Mouse (Mus musculus) kidney, adult 18-20 months (tissue): ENCODE results near the gene Gm45717.

Source experiments
- DNase-seq: peaks from one replicate; pipeline ENCODE4 v3.0.0; 2021

The Gm45717 gene

GRCm38 (mm10) chr7:140902036-140902875 lies 53.5 kb downstream of the Gm45717 start:
- DNase-seq = peak; percentile 37

DNA sequence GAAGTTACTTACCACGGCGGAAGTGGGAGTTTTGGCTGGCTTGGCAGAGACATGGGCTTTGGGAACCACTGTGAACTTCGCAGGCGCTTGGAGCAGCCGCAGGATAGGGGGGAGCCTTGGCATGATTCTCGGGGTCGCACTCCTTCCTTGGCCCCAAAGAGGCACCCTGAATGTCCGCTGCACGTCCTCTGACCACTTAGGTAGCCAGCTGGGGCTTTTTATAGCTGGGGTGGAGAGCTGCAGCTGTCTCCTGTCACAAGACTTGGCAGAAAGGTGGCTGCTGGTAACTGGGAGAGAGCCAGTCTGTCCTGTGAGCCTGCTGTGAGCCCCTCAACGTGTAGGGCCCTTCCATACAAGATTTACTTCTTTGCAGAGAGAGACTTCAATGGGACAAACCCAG lies 55.5 kb downstream of the Gm45717 start, which contains the start of gene Cox8b:
Cox8b (minus strand) TSS at position 227 of the 400 bp plus-strand sequence.
- no peak for DNase-seq
